Mouse (Mus musculus): ENCODE measurements around the gene Spock2.

Gene Spock2

DNA sequence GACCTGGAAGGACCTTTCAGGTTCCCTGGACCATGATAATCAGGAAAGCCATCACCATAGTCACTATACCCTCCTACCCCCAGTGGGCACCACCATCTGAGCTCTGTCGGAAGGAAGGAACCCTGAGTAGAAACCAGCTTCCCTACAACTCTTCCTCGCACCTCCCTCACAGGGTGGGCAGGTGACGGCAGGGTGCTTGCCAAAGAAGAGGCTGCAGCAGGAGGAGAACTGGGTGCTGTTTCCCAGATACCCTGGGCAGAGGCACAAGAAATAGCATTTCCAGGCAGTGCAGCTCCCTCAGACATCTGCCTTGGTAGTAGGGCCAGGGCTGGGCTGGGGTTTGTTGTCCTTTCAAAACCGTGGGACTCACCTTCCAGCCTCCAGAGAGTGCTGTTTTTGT lies 14.6 kb downstream of the Spock2 start:
- no peak for TF ChIP-seq GATA4 (IDR thresholded peaks at IDR 0.05; ENCODE audit: insufficient replicate concordance, low read length)

DNA sequence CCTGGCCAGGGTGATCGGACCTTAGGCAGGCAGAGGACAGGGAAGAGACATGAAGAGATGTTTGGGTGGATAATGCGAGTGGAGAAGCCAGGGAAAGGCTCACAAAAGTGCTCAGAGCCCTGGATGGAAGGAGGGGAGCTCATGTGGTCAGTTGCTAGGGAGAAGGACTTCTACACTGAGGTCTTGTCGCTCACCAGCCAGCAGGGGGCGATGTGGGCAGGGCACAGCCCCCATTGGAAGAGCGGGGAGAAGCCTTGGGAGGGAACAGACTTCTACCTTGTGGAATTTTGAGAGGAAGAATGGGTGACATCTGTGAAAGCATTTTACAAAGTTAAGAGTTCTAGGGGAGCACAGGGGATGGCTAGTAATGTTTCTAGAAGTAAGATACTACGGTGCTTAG lies 18.1 kb downstream of the Spock2 start:
- TF ChIP-seq GATA4 (IDR thresholded peaks at IDR 0.05; ENCODE audit: insufficient replicate concordance, low read length): no peak

DNA sequence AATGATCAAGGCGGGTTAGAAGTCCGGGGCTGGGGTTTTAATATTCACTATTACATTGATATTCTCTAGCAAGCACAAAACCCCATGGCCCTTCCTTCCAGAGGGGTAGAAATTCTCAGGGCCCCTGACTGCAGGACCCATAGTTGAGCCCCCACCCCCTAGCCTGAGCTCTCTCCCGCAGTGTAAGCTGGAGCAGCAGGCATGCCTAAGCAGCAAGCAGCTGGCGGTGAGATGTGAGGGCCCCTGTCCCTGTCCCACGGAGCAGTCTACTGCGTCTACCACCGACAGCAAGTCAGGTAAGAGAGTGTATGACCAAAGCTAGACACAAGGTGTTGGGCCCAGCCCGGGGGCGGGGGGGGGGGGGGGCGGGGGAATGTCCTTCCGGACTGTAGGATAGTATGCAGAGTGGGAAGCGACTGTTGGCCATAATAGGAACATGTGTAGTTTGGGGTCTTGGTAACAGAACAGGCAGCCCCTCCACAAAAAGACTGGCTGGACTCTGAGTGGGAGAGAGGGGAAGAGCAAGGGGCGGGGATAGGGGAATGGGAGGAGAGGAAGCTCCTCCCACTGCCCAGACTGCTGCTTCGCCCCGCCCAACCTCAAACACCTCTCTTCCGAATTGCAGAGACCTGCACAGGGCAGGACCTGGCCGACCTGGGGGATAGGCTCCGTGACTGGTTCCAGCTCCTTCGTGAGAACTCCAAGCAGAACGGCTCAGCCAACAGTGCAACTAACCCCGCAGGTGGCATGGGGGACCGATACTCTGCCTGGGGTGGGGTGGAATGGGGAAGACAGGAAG lies 19.7 kb downstream of the Spock2 start:
- TF ChIP-seq GATA4 (IDR thresholded peaks at IDR 0.05; ENCODE audit: insufficient replicate concordance, low read length): no peak

DNA sequence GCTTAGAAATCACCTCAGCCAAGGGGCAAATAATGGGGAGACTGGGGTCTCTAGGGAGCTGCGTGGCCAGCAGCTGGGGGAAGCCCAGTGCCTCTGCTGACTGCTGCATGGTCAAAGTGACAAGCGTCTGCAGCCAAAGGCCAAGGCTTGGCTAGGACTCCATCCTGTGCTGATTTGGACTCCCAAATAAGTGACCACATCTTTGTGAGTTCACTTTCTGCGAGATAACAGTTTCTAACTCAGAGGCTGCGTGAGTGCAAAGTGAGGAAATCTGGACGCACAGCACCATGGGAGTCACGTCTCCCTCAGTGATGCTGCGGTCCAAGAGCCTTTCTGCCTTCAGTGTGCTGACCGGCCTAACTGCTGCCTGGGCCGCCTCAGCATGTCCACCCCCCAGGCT lies 22.3 kb downstream of the Spock2 start:
- no peak for TF ChIP-seq GATA4 (IDR thresholded peaks at IDR 0.05; ENCODE audit: insufficient replicate concordance, low read length)

DNA sequence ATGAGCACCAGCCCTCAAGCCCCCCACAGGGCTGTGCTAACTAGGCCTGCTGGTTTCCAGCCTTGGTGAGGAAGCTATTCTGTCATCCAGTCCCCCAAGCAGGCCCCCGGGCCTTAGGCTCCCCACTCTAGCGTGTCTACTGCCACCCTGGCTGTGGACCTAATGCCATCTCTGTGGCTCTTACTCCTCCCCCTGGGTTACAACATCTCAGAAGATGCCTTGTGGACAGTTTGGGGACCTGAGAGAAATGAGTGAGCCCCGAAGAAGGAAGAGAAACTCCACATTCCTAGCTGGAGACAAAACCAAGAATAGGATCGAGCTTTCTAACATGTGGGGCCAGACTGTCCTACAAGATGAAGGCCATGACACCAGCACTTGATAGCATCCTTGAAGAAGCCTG lies 24.5 kb downstream of the Spock2 start:
- TF ChIP-seq GATA4 (IDR thresholded peaks at IDR 0.05; ENCODE audit: insufficient replicate concordance, low read length): no peak

DNA sequence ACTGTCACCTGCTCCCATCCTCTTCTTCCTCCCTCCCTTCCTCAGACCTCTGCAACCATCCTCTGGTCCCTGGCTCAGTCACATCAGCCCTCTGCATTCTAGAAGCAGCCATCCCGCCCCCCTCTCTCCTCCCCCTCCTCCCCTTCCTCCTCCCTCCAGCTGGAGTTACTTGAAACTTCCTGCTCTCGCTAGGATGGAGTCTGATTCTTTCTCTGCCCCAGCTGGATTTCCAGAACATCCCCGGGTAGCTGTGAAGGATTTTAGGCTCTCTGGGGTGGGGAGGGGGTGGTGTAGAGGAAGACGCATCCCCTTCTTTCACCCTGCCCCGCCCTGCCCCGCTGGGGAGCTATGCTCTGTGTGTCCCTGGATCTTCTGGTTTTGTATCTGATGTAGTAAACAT lies 27.5 kb downstream of the Spock2 start:
- no peak for TF ChIP-seq GATA4 (IDR thresholded peaks at IDR 0.05; ENCODE audit: insufficient replicate concordance, low read length)

DNA sequence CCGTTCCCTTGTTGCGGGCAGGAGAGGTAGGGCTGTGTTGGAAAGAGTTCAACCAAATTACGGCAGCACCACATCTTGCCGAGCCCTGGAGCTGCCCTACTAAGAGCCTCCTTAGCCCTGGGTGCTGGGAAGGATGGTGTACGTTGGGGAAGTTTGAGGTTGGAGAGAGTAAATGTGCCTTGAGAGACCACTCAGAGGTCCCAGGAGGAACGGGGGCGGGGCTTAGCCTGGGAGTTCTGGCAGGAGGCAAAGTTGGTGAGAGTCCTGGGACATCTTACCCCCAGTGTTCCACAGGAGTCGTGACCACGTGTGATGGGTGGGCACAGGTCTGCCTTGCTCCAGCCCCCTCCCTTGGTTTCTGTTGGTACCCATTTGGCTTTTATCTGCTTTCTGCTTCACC lies 28.2 kb downstream of the Spock2 start:
- TF ChIP-seq GATA4 (IDR thresholded peaks at IDR 0.05; ENCODE audit: insufficient replicate concordance, low read length): no peak

DNA sequence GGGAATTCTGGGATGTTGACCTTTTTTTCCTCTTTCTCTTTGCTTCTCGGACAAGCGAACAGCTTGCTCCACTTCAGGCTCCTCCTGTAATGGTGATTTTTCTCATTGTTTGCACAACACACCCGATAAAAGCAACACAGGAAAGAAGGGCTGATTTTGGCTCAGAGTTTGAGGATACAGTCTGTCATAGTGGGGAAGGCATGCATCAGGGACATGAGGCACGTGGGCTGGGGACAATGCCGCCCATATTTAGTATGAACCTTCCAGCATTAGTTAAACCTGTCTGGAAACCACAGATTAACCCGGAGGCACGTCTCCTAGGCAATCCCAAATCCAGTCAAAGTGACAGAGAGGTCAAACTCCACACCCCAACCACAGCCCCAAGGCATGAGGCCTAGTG lies 30.9 kb downstream of the Spock2 start:
- no peak for TF ChIP-seq GATA4 (IDR thresholded peaks at IDR 0.05; ENCODE audit: insufficient replicate concordance, low read length)

DNA sequence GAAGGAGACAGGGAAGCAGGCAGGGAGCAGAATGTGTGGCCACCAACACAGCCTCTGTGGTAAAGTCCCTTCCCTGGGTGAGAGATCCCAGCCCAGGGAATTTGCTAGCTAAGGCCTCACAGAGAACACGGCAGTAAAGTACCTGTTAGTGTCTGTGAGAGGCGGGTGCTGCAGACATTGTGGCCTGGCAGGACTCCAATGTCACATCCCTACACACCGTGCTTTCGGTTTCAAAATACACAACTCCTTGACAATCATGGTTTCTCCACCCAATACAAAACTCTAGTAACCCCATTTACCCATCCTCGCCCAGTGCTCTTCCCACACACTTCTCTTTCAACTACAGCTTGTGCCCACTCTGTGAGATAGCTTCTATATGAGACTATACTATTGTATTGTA lies 32.7 kb downstream of the Spock2 start:
- no peak for TF ChIP-seq GATA4 (IDR thresholded peaks at IDR 0.05; ENCODE audit: insufficient replicate concordance, low read length)

DNA sequence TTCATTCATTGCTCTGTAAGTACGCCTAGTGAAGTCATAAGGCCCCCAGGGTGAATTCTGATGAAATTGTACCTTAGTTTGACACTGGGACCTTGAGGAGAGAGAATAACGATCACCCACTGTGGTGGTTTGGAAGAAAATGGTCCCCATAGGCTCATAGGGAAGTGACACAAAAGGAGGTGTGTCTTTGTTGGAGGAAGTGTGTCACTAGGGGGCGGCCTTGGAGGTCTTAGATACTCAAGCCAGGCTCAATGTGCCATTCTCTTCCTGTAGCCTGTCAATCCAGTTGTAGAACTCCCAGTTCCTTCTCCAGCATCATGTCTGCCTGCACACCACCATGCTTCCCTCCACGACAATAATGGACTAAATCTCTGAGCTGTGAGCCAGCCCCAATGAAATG lies 34.7 kb downstream of the Spock2 start:
- no peak for TF ChIP-seq GATA4 (IDR thresholded peaks at IDR 0.05; ENCODE audit: insufficient replicate concordance, low read length)

DNA sequence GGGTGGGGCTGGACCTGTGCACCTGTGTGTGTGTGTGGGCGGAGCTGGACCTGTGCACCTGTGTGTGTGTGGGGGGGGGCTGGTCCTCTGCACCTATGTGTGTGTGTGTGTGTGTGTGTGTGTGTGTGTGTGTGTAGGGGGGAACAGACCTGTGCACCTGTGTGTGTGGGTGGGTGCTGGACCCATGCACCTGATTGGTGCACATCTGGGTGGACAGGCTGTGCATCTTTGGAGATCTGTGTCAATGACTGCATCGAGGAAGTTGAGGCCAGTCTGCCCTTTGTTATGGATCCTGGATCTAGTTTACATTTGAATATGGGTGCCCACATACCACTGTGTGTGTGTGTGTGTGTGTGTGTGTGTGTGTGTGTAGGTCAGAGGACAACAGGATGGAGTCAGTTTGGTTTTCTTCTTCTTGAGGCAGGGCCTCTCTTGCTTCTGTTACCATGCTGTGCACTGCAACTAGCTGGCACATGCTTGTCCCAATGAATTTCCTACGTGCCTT lies 35.7 kb downstream of the Spock2 start:
- TF ChIP-seq GATA4 (IDR thresholded peaks at IDR 0.05; ENCODE audit: insufficient replicate concordance, low read length): no peak

DNA sequence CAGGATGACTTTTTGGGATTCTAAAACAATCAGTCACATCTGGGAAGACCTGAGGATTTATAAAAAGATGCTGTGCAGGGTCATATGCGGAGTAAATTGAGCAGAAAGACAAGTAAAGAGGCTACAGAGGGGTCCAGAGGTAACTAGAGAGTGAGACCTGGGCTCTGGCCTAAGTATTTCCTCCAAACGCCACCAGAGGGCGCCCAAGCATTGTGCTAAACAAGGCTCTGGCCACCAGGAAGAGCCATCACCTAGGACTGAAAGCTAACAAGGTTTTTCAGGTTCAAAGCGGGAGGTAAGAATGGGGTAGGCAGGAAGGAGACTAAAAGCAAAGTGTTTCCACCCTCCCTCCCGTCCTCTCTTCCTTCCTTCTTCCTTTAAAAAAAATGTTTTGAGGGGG lies 42.1 kb downstream of the Spock2 start:
- no peak for TF ChIP-seq GATA4 (IDR thresholded peaks at IDR 0.05; ENCODE audit: insufficient replicate concordance, low read length)

DNA sequence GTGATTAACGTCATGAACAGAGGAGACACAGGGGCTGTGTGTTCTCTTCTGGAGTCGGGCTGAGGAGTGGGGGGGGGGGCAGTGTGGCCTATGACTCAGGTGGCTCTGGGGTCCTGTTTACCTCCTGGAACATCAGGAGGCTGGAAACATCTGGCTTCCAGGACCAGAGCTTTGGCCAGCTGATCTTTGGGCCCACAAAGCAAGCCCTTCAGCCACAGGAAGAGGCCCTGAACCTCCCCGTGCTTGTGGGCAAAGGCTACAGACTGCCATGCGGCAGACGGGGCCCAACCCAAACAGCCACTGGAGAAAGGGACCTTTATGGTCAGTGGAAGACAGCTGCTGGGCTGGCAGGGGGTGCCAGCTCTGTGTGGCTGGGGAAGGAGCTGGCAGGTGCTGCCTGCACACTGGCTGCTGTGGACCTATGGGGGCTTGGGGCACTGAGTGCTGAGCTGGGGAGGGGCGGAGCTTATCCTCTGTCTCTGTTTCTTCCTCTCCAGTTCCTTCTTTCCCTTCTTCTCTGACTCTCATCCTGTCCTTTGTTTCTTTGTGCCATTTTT lies 45.2 kb downstream of the Spock2 start:
- no peak for TF ChIP-seq GATA4 (IDR thresholded peaks at IDR 0.05; ENCODE audit: insufficient replicate concordance, low read length)

DNA sequence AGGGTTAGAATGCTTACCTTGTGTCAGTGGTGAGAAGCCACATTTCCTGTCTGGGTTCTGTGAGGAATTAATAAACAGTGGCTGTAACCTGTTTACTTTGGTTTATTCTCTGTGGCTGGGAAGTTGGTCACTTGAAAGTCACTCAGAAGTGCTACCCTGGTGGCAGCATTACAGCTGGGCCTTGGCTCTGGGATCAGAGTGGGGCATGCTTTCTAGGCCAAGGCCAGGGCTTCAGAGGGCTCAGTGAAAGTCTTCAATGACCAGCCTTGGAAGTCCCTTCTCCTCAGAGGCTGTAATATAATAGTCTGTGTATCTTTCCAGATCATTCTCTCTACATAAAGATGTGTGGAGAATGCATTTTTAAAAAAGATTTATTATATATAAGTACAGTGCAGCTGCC lies 50.0 kb downstream of the Spock2 start:
- TF ChIP-seq GATA4 (IDR thresholded peaks at IDR 0.05; ENCODE audit: insufficient replicate concordance, low read length): no peak

DNA sequence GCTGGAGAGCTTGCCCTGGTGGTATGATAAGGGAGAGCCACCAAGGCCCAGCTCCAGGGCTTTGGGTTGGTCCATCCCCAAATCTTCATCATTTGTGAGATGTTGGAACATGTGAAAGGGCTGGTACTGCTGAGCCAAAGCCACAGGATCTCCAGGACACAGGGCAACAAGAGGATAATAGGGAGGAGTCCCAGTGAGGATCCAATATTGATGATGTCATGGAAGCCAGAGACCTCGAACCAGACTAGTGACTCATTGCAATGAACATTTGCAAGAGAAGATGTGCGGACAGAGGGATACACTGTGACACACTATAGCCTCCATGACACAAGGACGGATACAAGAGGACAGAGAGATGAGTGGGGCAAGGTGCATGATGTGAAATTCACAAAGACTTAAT lies 52.1 kb downstream of the Spock2 start:
- TF ChIP-seq GATA4 (IDR thresholded peaks at IDR 0.05; ENCODE audit: insufficient replicate concordance, low read length): no peak

DNA sequence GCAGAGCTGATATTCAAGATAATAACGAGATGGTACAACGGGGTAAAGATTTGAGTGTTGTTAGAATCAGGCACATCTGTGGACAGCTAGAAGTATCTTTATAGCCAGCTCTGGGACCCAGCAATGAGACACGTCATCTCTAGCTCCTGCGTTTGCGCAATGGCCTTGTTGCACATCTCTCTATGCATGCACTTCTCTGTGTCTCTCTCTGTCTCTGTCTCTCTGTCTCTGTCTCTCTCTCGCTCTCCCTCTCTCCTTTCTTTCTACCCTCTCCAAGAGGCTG lies 56.9 kb downstream of the Spock2 start:
- no peak for TF ChIP-seq GATA4 (IDR thresholded peaks at IDR 0.05; ENCODE audit: insufficient replicate concordance, low read length)

DNA sequence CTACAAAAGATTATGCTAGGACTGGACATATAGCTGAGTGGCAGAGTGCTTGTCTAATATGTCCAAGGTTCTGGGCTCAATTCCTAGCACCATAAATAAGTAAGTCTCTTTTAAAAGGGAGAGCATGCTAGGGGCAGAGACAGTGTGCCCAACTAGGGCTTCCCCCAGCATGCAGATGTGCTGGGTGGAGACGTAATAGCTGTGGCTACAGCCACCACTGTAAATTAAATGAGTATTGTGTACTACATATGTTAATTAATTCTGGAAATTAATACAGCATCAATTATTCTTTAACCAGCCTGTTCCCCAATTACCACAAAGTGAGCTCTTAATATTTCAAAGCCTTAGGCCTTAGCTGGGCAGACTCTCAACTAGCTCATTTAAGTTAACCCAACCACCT lies 58.9 kb downstream of the Spock2 start:
- TF ChIP-seq GATA4 (IDR thresholded peaks at IDR 0.05; ENCODE audit: insufficient replicate concordance, low read length): no peak

Measured in liver, adult (tissue).